Mouse (Mus musculus): ENCODE results near the gene Nkpd1.

Nkpd1 gene

GRCm38 (mm10) chr7:19541681-19542154 is 24.1 kb downstream of the Nkpd1 start:
- peak; percentile 28; the same call in 1 of the 2 replicates for ATAC-seq (ENCODE audit: insufficient number of reproducible peaks, low FRiP score, low TSS enrichment)

- peak; percentile 54; the same call in 1 of the 2 replicates for ATAC-seq (ENCODE audit: insufficient number of reproducible peaks, low FRiP score, low TSS enrichment)
Observed at GRCm38 (mm10) chr7:19542155-19542691, 24.6 kb downstream of the Nkpd1 start.

GRCm38 (mm10) chr7:19543584-19543983 is 25.9 kb downstream of the Nkpd1 start:
- no peak for ATAC-seq (ENCODE audit: insufficient number of reproducible peaks, low FRiP score, low TSS enrichment)

DNA sequence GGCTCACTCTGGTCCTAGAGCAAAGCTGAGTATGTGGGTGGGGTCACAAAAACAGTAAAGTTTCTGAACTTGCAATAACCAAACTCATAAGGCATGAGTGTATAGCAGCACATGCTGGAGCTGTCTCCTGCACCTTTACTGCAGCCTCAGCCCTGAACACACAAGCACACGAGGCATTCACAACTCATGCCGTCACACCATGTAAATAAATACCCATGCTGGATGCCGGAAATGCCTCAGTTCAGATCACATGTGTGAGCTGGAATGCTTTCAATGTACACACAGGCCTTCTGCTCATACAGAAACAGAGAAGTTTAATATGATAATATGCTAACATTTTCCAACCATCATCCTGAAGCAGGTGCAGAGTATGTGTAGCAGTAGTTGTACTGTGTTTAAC is 28.4 kb downstream of the Nkpd1 start:
- ATAC-seq (ENCODE audit: insufficient number of reproducible peaks, low FRiP score, low TSS enrichment), result no peak

DNA sequence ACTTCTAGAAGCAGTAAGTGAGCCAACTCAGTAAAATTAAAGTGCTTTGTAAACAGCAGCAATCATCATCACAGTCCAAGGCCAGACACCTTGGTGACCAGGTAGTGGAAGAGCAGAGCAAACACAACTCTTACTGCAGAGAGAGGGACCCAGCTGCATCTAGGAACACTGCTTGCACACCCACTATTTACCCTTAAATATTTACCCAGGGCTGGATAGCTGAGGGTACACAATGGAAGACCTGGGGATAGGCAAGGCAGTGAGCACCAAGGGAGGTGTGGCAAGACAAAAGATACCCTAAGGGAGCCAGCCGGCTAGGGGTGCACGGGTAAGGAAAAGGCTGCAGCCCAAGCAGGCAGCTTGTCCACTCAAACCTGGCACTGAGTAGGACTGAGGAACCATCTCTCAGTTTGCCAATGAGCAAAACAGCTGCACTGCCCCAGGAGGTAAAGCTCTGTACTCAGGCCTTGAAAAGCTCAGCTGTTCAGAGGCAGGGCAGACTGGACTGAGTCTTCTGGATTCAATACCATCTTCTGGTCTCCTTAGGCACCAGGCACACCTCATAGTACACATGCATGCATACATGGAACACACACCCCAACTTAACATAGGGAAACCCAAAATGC is 29.8 kb downstream of the Nkpd1 start:
- ATAC-seq (ENCODE audit: insufficient number of reproducible peaks, low FRiP score, low TSS enrichment), result no peak

GRCm38 (mm10) chr7:19549394-19549793 is 31.8 kb downstream of the Nkpd1 start:
- ATAC-seq (ENCODE audit: insufficient number of reproducible peaks, low FRiP score, low TSS enrichment), result no peak

GRCm38 (mm10) chr7:19551634-19552033 is 34.0 kb downstream of the Nkpd1 start:
- ATAC-seq (ENCODE audit: insufficient number of reproducible peaks, low FRiP score, low TSS enrichment), result no peak

GRCm38 (mm10) chr7:19552443-19552842 is 34.8 kb downstream of the Nkpd1 start:
- no peak for ATAC-seq (ENCODE audit: insufficient number of reproducible peaks, low FRiP score, low TSS enrichment)

DNA sequence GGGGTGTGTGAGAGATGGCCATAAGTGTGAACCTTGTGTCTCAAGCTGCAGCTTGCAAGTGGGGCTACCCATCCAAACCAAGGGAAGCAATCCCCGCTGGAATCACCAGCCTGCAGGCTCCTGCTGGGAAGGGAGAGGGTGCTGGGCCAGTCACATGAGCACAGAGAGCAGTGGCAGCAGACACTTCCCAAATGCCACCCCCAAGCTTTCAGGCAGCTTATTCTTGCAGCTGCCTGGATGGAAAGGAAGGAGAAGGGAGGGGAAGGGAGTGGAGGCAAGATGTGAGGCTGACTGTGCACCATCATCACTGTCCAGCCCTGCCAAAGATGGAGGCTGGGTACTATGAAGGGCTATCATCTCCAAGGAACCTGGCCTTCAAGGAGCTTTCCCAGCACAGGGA is 36.5 kb downstream of the Nkpd1 start:
- no peak for ATAC-seq (ENCODE audit: insufficient number of reproducible peaks, low FRiP score, low TSS enrichment)

DNA sequence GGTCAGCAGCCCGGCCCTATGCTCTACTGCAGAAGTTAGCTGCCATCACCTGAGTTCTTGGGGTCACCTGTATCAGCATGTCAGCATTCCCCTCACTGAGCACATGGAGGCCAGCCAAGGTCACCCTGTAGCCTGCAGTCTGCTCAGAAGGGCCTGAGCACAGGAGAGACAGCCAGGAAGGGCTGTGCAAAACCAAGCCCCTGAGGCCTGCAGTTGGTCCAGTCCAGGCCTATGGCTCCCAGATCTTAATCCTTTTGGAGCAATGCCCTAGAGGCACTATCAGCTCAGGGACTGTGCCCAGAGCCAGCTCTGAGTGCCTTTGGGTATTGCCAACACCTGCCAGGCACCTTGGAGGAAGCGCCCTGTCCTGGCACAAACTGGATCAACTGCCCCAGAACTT is 39.4 kb downstream of the Nkpd1 start:
- ATAC-seq (ENCODE audit: insufficient number of reproducible peaks, low FRiP score, low TSS enrichment), result no peak

GRCm38 (mm10) chr7:19557982-19558900 is 40.6 kb downstream of the Nkpd1 start:
- ATAC-seq (ENCODE audit: insufficient number of reproducible peaks, low FRiP score, low TSS enrichment), result no peak

DNA sequence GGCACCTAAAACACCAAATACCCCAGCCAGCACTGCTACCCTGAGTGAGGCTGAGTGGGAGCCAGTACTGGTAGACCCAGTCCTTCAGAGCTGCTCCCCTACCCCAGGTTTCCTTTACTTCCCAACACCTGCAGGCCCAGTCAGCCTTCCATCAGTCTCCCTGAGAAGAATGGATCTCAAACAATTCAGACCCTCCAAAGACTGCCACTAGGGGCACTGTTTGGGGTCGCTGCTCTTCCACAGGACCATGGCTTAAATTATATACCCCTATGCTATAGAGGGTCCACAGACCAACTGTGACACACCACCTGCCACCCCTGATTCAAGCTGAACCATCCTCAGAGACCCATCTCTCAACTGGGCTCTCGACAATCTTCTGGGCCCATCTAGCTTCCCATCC is 41.3 kb downstream of the Nkpd1 start:
- ATAC-seq (ENCODE audit: insufficient number of reproducible peaks, low FRiP score, low TSS enrichment), result no peak

DNA sequence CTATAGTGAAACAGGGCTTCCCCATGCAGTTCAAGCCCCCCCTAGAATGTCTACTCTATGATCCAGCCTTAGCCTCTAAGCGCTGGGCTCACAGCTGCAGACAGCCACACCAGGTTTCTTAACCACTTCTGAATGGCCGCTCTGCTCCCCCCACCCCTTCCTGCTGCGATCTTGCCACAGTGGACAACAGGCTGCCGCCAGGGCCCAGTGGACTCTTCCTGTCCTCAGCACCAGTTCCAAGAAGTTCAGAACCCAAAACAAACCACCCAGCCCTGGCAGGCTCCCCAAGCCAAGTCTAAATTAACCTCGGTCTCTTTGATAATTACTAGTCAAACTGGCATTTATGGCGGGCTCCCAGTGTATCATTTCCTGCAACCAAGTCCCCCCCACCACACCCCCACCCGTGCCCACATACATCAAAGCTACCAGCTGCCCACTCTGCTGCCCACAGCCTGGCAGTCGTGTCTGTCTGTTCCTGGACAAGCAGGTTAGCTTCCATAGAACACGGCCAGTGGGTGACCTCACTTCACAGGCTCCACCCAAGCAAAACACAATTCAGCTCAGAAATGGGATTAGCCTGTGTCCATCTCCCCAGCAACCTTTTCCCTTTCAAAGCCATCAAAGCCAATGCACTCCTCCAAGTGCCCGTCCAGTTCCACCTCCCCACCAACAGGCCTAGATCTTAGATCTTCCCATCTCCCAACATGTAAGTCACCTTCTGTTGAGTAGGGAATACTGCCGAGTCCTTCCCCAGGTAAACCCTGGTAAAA is 43.0 kb downstream of the Nkpd1 start:
- ATAC-seq (ENCODE audit: insufficient number of reproducible peaks, low FRiP score, low TSS enrichment), result no peak

DNA sequence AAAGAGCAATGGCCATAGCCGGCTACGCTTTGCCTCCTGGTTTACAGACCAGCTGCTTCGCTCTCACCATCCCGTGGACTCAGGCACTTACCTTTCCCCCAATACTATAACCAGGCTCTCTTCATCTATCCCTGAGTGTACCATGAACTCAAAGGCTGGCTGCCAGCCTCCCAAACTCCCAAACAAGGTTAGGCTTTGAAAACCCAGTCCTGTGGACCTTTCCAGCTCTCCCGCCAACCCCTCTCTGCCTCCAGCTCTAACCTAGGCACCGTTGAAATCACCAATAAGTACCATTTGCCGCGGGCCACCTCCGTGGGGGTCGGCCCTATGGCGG is 43.8 kb downstream of the Nkpd1 start:
- no peak for ATAC-seq (ENCODE audit: insufficient number of reproducible peaks, low FRiP score, low TSS enrichment)

DNA sequence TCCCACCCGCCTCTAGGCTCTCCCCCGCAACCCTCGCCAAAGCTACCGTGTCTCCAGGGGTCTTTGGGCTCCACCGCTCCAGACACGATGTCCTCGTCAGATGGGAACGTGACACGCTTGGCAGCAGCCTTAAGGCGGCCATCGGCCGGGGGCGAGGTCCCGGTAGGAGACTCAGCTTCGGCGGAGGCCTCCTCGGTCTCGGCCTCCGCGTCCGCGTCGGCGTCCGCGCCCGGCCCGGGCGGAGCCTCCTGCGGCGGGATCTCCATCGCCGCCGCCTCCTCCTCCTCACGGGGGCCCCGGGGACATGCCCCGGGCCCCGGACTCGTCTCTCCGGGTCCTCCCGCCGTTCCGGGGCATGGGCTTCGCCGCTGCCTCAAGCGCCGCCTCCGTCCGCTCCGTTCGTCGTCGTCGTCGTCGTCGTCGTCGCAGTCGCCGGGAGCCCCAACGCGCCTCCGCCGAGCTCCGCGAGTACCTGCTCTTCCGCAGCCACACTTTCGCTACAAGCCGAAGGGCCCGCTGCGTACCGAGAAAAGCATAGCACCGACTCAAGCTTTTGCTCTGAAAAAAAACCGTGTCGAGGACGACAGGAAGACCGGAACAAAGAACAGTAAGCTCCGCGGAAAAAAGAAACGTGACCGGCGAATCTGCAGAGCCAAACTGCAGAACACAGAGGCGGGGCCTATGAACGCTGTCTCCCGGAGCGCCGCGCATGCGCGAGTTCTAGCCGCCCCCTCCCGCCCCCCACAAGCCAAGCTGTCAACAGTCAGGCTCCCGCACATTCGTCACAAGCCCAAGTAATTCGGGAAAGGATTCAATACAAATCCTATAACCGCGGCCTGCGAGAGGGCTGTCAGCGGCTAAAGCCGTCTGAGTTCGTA is 44.4 kb downstream of the Nkpd1 start:
- ATAC-seq (ENCODE audit: insufficient number of reproducible peaks, low FRiP score, low TSS enrichment), result peak; percentile 73

- no peak for ATAC-seq (ENCODE audit: insufficient number of reproducible peaks, low FRiP score, low TSS enrichment)
Observed at GRCm38 (mm10) chr7:19562643-19563410, 45.2 kb downstream of the Nkpd1 start, which contains the start of gene Ppp1r37. Ppp1r37 (minus strand) TSS chr7:19563076.

GRCm38 (mm10) chr7:19563884-19564283 is 46.2 kb downstream of the Nkpd1 start:
- ATAC-seq (ENCODE audit: insufficient number of reproducible peaks, low FRiP score, low TSS enrichment), result no peak

GRCm38 (mm10) chr7:19564455-19564854 is 46.8 kb downstream of the Nkpd1 start:
- no peak for ATAC-seq (ENCODE audit: insufficient number of reproducible peaks, low FRiP score, low TSS enrichment)

- ATAC-seq (ENCODE audit: insufficient number of reproducible peaks, low FRiP score, low TSS enrichment), result no peak
Observed at GRCm38 (mm10) chr7:19565803-19566202, 48.2 kb downstream of the Nkpd1 start.
